Mouse (Mus musculus) embryonic stem cell, embryonic (primary cell): Measurements from ENCODE around the gene Cdc37.

Source experiments
- CTCF ChIA-PET, 4 experiments: fragments of 300-600 bp in 2 of 4; fragments of 350-600 bp in 2 of 4; sonication (Branson Sonifier 250); formaldehyde crosslinking; loops; one replicate each; lab custom pipeline; 2022; ENCODE audit warnings: inconsistent platforms in 2 of 4; lab: Charles Lee
- POLR2A ChIA-PET, 4 experiments: fragments of 300-600 bp in 2 of 4; fragments of 350-600 bp in 2 of 4; sonication (Branson Sonifier 250); formaldehyde crosslinking; loops; one replicate each; lab custom pipeline; 2022; ENCODE audit warnings: antibody characterized with exemption in 4 of 4, inconsistent platforms in 1 of 4; lab: Charles Lee

Cdc37 gene

GRCm38 (mm10) chr9:21149654-21150419 is at the start of gene Cdc37:
Cdc37 (minus strand) TSS chr9:21149982.
- CTCF ChIA-PET = no interaction called here
- POLR2A ChIA-PET = interaction anchor here in 2 of 4 experiments (0.6 to 0.8 kb wide), 2 partner anchors 50 to 58 kb away, joined by 3 to 5 read pairs; partner anchors contain the start of genes Gm38431 (in 1 of the 2) and Raver1 (in 1 of the 2)

- CTCF ChIA-PET = interaction anchor here in 2 of 4 experiments (0.5 to 2.2 kb wide), 4 partner anchors 10 to 22 kb away, joined by 3 to 6 read pairs (median 4); no protein-coding TSS in a partner anchor
- POLR2A ChIA-PET = interaction anchor here in 2 of 4 experiments (1.0 to 1.5 kb wide), 4 partner anchors 11 to 75 kb away, joined by 3 read pairs; no protein-coding TSS in a partner anchor
These were observed 49.2 kb upstream of the Cdc37 start for GRCm38 (mm10) chr9:21198960-21199359.

GRCm38 (mm10) chr9:21197981-21198380 is 48.2 kb upstream of the Cdc37 start:
- CTCF ChIA-PET = interaction anchor here in 2 of 4 experiments (1.3 to 2.2 kb wide), 3 partner anchors 11 to 36 kb away, joined by 3 to 6 read pairs (median 4); no protein-coding TSS in a partner anchor
- POLR2A ChIA-PET = interaction anchor here in 2 of 4 experiments (0.9 to 1.5 kb wide), 8 partner anchors 12 to 555 kb away, joined by 3 to 4 read pairs (median 3); partner anchors contain the start of gene Ubl5 (in 1 of the 2)

GRCm38 (mm10) chr9:21196521-21197433 is 47.0 kb upstream of the Cdc37 start:
- ChIA-PET CTCF (interaction anchor here in 2 of 4 experiments (0.6 to 1.5 kb wide), 3 partner anchors 23 to 166 kb away, joined by 3 to 4 read pairs (median 3); no protein-coding TSS in a partner anchor), POLR2A (interaction anchor here (0.6 to 1.4 kb wide), 8 partner anchors 24 to 238 kb away, joined by 3 to 7 read pairs (median 3); no protein-coding TSS in a partner anchor)

- POLR2A ChIA-PET = interaction anchor here (0.7 to 1.4 kb wide), 5 partner anchors 13 to 238 kb away, joined by 3 to 7 read pairs (median 3); no protein-coding TSS in a partner anchor
These were observed 46.1 kb upstream of the Cdc37 start for GRCm38 (mm10) chr9:21195736-21196505.

GRCm38 (mm10) chr9:21194787-21195493 is 45.2 kb upstream of the Cdc37 start:
- CTCF ChIA-PET = interaction anchor here in 3 of 4 experiments (0.6 to 2.0 kb wide), 5 partner anchors 17 to 31 kb away, joined by 3 to 10 read pairs (median 4); no protein-coding TSS in a partner anchor
- POLR2A ChIA-PET = interaction anchor here in 3 of 4 experiments (0.6 to 1.7 kb wide), 9 partner anchors 10 to 349 kb away, joined by 3 to 7 read pairs (median 4); partner anchors contain the start of gene Tmed1 (in 1 of the 3)

More at GRCm38 (mm10) chr9:21195736-21196505, 46.1 kb upstream of the Cdc37 start:
- CTCF ChIA-PET = interaction anchor here in 2 of 4 experiments (0.7 to 2.0 kb wide), 3 partner anchors 25 to 30 kb away, joined by 4 to 10 read pairs (median 4); no protein-coding TSS in a partner anchor

GRCm38 (mm10) chr9:21193786-21194185 is 44.0 kb upstream of the Cdc37 start:
- CTCF ChIA-PET = interaction anchor here in 2 of 4 experiments (0.6 to 2.0 kb wide), 6 partner anchors 20 to 111 kb away, joined by 3 to 10 read pairs (median 3); no protein-coding TSS in a partner anchor
- POLR2A ChIA-PET = interaction anchor here in 3 of 4 experiments (0.7 to 1.7 kb wide), 7 partner anchors 11 to 278 kb away, joined by 3 to 8 read pairs (median 4); no protein-coding TSS in a partner anchor

- ChIA-PET POLR2A (interaction anchor here in 2 of 4 experiments (0.6 to 2.5 kb wide), 9 partner anchors 13 to 965 kb away, joined by 3 to 6 read pairs (median 3); partner anchors contain the start of gene Cdkn2d (in 1 of the 2)), CTCF (interaction anchor here (0.6 to 4.0 kb wide), 10 partner anchors 12 to 323 kb away, joined by 3 to 20 read pairs (median 4); no protein-coding TSS in a partner anchor)
These were observed 40.9 kb upstream of the Cdc37 start for GRCm38 (mm10) chr9:21190670-21191069.

- ChIA-PET CTCF (interaction anchor here (0.6 to 4.0 kb wide), 14 partner anchors 8 to 322 kb away, joined by 3 to 20 read pairs (median 4); no protein-coding TSS in a partner anchor), POLR2A (interaction anchor here in 2 of 4 experiments (0.6 to 2.5 kb wide), 12 partner anchors 10 to 965 kb away, joined by 3 to 6 read pairs (median 3); partner anchors contain the start of gene Cdkn2d (in 1 of the 2))
These were observed 40.1 kb upstream of the Cdc37 start for GRCm38 (mm10) chr9:21189905-21190304.

- ChIA-PET CTCF (interaction anchor here in 1 of 4 experiments (1.3 kb wide), 1 partner anchor 16 kb away, joined by 3 read pairs; no protein-coding TSS in a partner anchor), POLR2A (interaction anchor here in 2 of 4 experiments (0.6 to 1.7 kb wide), 6 partner anchors 12 to 61 kb away, joined by 3 to 5 read pairs (median 3); no protein-coding TSS in a partner anchor)
These were observed 35.7 kb upstream of the Cdc37 start for GRCm38 (mm10) chr9:21185436-21185835.

- ChIA-PET CTCF (interaction anchor here in 2 of 4 experiments (0.7 to 2.7 kb wide), 4 partner anchors 12 to 36 kb away, joined by 3 to 11 read pairs (median 4); no protein-coding TSS in a partner anchor), POLR2A (interaction anchor here in 2 of 4 experiments (0.6 to 3.3 kb wide), 10 partner anchors 12 to 106 kb away, joined by 3 to 13 read pairs (median 4); partner anchors contain the start of gene Cdkn2d (in 1 of the 2))
These were observed 35.0 kb upstream of the Cdc37 start for GRCm38 (mm10) chr9:21184733-21185132.

GRCm38 (mm10) chr9:21183905-21184413 is 34.2 kb upstream of the Cdc37 start:
- CTCF ChIA-PET = interaction anchor here in 3 of 4 experiments (0.7 to 2.7 kb wide), 6 partner anchors 12 to 306 kb away, joined by 3 to 11 read pairs (median 4); no protein-coding TSS in a partner anchor
- POLR2A ChIA-PET = interaction anchor here in 2 of 4 experiments (0.9 to 3.3 kb wide), 15 partner anchors 11 to 362 kb away, joined by 3 to 13 read pairs (median 4); partner anchors contain the start of genes Carm1 (in 1 of the 2), Cdkn2d (in 1 of the 2), Gm38431 (in 1 of the 2) and Icam1 (in 1 of the 2)

- ChIA-PET CTCF (interaction anchor here in 3 of 4 experiments (0.7 to 2.7 kb wide), 6 partner anchors 15 to 358 kb away, joined by 3 to 11 read pairs (median 3); no protein-coding TSS in a partner anchor), POLR2A (interaction anchor here in 2 of 4 experiments (0.6 to 3.3 kb wide), 14 partner anchors 12 to 363 kb away, joined by 3 to 13 read pairs (median 4); partner anchors contain the start of genes Carm1 (in 1 of the 2), Gm38431 (in 1 of the 2), Icam1 (in 1 of the 2) and Raver1 (in 1 of the 2))
These were observed 33.6 kb upstream of the Cdc37 start for GRCm38 (mm10) chr9:21183421-21183820.

- ChIA-PET CTCF (interaction anchor here in 3 of 4 experiments (0.6 to 2.7 kb wide), 7 partner anchors 8 to 128 kb away, joined by 3 to 11 read pairs (median 4); no protein-coding TSS in a partner anchor), POLR2A (interaction anchor here in 3 of 4 experiments (0.5 to 3.3 kb wide), 18 partner anchors 9 to 1181 kb away, joined by 3 to 13 read pairs (median 3); partner anchors contain the start of genes Gm38431 (in 2 of the 3), Raver1 (in 2 of the 3) and Cdkn2d (in 1 of the 3))
These were observed 31.8 kb upstream of the Cdc37 start for GRCm38 (mm10) chr9:21181421-21182220.
